Mouse (Mus musculus) liver, adult 2 months (tissue): ENCODE measurements at regions not wholly inside any gene's neighbourhood (a gene's known extent, or its start where the extent isn't known, plus 50 kb on each side); places are given as distances from the start of the nearest gene placed in this dataset.

ENCODE experiments used
- DNase-seq: peaks from one replicate; pipeline ENCODE4 v3.0.0-alpha.2; 2011; ENCODE audit warnings: low read depth, low spot score; ENCODE audit errors: extremely low read depth
- H3K27ac ChIP-seq: fragments of 200-500 bp; replicated peaks from 2 replicates; pipeline ENCODE4 v1.5.1; 2012; ENCODE audit warnings: low read depth, mild to moderate bottlenecking, control low read depth, inconsistent platforms, low read length; ENCODE audit not compliant: insufficient read depth
- H3K27me3 ChIP-seq: fragments of 200-500 bp; 2 replicates; pipeline ENCODE4 v1.6.1; 2012; ENCODE audit warnings: mild to moderate bottlenecking, moderate library complexity, low read length, inconsistent platforms; ENCODE audit not compliant: control insufficient read depth, insufficient read depth
- H3K36me3 ChIP-seq: fragments of 200-500 bp; 2 replicates; pipeline ENCODE4 v1.6.1; 2012; ENCODE audit warnings: low read length, inconsistent platforms; ENCODE audit not compliant: control insufficient read depth, insufficient read depth
- H3K4me1 ChIP-seq: fragments of 200-500 bp; 2 replicates; pipeline ENCODE4 v1.6.1; 2011; ENCODE audit warnings: low read length; ENCODE audit not compliant: control insufficient read depth, insufficient read depth
- H3K4me3 ChIP-seq: fragments of 200-500 bp; 2 replicates; pipeline ENCODE4 v1.5.1; 2011; ENCODE audit warnings: low read depth, mild to moderate bottlenecking, control low read depth, low read length, moderate library complexity; ENCODE audit not compliant: insufficient read depth
- H3K79me2 ChIP-seq: fragments of 200-500 bp; 2 replicates; pipeline ENCODE4 v1.6.1; 2012; ENCODE audit warnings: inconsistent platforms, mild to moderate bottlenecking, low read length, moderate library complexity; ENCODE audit not compliant: control insufficient read depth, insufficient read depth
- H3K9ac ChIP-seq: fragments of 200-500 bp; 2 replicates; pipeline ENCODE4 v1.6.1; 2012; ENCODE audit warnings: low read depth, mild to moderate bottlenecking, control low read depth, inconsistent platforms, low read length
- CTCF ChIP-seq: fragments of 200-500 bp; IDR thresholded peaks from 2 replicates; pipeline ENCODE4 v1.5.1; 2011; ENCODE audit warnings: low read depth, low read length, control low read depth
- POLR2A ChIP-seq: fragments of 200-500 bp; IDR thresholded peaks from 2 replicates; pipeline ENCODE4 v1.6.1; 2011; ENCODE audit warnings: low read length, control low read depth; ENCODE audit not compliant: insufficient read depth; ENCODE audit errors: extremely low read depth
- WGBS: fragments of 180-500 bp; shearing (Covaris S2); methylation state at CpG from one replicate; pipeline ENCODE4 v1.1.7; 2018; 5-methylcytosine and 5-hydroxymethylcytosine counted together

DNA sequence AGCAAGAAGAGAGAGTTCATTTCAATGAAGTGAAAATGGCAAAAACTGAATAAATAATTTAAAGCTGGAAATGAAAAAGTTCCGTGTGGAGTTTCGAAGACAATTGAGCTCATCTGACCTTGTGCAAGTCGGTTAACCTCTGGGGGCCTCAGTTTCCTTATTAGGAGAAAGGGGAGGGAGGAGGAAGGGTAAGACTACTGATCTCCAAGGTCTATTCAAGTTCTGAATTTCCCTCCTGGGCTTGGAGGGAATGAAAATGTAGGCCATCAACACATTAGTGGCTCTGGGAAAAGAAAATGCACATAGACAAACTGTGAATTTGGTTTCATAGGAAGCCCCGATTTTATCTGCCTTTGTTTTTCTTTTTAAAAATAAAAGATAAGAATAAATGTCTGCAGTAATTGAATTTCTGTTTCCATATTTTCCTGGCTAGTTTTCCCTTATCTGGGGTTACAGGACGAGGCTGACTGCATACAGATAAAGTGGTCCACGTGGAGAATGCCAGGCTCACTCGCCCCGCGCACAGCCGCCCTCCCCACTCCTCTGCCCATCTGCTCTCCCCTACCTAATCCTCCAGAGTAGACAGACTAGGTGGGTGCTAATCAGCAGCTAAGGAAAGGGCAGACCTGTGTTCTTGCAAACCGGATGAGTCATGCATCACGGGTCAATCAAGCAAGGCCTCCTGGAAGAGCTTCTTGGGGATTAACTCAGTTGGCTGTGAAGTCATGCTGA, 209.0 kb downstream of the Nova1 start:
- Histone ChIP-seq H3K9ac (no peak overlapping the region), H3K27ac (no peak overlapping the region), H3K36me3 (no peaks in the 10 kb centered on the region), H3K4me1 (no peaks in the 10 kb centered on the region), H3K79me2 (no peaks in the 10 kb centered on the region), H3K4me3 (no peak overlapping the region), H3K27me3 (no peaks in the 10 kb centered on the region)
- no peak for DNase-seq
- no peak for TF ChIP-seq POLR2A
- no peak for TF ChIP-seq CTCF
- 47% methylated on average over 12 of the region's 12 CpGs for WGBS

DNA sequence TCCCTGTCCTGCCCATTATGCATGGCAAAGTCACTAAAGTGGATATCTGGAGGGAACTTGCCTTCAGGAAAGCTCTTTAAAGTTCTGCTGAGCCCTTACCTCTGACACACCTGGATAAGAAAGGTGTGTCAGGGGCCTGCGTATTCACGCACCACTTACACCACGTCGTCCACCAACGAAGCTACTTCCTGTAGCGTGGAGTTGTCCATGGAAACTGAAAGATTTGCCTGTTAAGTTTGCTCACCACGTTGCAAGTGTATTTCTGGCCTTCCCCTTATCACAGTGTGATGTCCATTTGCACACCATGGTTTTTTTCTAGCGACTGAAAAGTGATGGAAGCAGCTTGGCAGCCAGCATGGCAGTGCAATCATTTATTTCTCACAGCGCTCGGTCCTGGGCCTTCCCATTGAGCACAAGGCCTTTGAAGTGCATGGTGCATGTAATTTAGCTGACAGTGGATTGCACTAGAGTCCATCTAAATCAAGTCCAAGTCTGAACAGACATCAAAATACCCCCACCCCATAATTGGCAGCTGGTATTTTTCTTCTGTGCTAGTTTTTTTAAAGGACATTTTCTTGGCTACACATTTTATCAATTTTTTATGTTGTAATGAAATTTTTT, 210.3 kb downstream of the Nova1 start:
- Histone ChIP-seq H3K79me2 (no peaks in the 10 kb centered on the region), H3K36me3 (no peaks in the 10 kb centered on the region), H3K4me1 (no peaks in the 10 kb centered on the region), H3K4me3 (no peak overlapping the region), H3K9ac (no peak overlapping the region), H3K27ac (no peak overlapping the region), H3K27me3 (no peaks in the 10 kb centered on the region)
- no peak for DNase-seq
- TF ChIP-seq CTCF (no peak), POLR2A (no peak)
- 82% methylated on average over 10 of the region's 10 CpGs for WGBS

DNA sequence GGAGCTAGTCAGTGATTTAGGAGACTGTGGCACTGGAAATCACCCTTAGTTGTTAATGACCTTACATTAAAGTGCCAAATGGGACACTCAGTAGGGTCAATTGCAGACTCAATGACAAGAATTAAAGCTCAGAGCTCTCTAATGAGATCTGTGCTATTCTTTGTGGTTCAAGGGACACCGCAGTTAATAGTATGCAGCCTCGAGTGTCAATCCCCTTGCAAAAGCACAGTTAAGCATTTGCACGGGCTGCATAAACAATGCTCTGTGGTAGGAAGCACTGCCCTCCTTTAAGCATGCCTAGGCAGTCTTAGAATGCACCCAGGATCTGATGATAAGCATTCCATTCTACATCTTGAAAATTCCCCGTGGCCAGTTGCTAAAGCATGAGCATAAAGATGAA, 221.5 kb downstream of the Nova1 start:
- 48% methylated on average over 4 of the region's 4 CpGs for WGBS
- Histone ChIP-seq H3K4me3 (no peak overlapping the region), H3K36me3 (no peaks in the 10 kb centered on the region), H3K79me2 (no peaks in the 10 kb centered on the region), H3K27ac (no peak overlapping the region), H3K27me3 (no peaks in the 10 kb centered on the region), H3K4me1 (no peaks in the 10 kb centered on the region), H3K9ac (no peak overlapping the region)
- DNase-seq, result no peak
- TF ChIP-seq POLR2A, result no peak

DNA sequence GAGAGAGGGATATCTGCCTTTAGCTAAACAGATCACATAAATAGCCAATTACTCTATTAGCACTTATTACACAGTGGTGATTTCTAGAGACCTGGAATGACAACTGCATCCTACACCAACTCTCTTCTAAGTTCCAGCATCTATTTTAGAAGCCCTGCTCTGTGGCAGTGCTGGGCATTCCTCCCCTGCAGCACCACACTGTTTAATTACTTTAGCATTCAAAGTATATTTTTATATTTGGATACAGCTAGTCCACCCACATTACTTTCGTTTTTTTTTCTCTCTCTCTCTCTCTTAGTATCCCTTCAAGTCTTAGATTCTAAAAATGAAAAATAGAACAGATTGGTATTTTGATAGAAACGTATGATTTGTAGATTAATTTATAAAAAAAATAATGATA, 250.1 kb downstream of the Nova1 start:
- no peak for DNase-seq

DNA sequence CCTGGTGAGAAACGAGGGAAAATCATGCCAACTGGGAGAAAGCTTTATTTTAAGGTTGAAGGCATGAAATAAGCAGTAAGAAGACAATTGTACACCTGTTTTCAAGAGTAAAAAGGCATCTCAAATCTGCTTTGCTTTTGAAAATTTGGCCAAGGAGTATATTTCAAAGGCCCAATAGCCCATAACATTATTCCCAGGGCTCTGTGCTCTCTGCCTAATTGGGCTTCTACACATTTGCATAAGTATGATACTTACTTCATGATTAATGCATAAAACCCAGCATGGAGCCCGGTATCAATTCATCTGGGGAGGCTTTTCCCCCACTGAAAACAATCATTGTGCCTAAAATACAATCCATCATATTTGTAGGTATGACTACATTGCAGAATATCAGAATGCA, 252.4 kb downstream of the Nova1 start:
- Histone ChIP-seq H3K4me3 (no peak overlapping the region), H3K27me3 (no peaks in the 10 kb centered on the region), H3K4me1 (no peaks in the 10 kb centered on the region), H3K27ac (no peak overlapping the region), H3K9ac (no peak overlapping the region), H3K79me2 (no peaks in the 10 kb centered on the region), H3K36me3 (no peaks in the 10 kb centered on the region)
- TF ChIP-seq POLR2A (no peak), CTCF (no peak)
- 42% methylated on average over 2 of the region's 2 CpGs for WGBS
- DNase-seq, result no peak

More for the DNA sequence above, 250.1 kb downstream of the Nova1 start:
- Histone ChIP-seq H3K4me1 (no peaks in the 10 kb centered on the region), H3K9ac (no peak overlapping the region), H3K27ac (no peak overlapping the region), H3K27me3 (no peaks in the 10 kb centered on the region), H3K36me3 (no peaks in the 10 kb centered on the region), H3K4me3 (no peak overlapping the region), H3K79me2 (no peaks in the 10 kb centered on the region)
- WGBS, result 50% methylated on average over 2 of the region's 2 CpGs
- no peak for TF ChIP-seq POLR2A
- TF ChIP-seq CTCF, result no peak

DNA sequence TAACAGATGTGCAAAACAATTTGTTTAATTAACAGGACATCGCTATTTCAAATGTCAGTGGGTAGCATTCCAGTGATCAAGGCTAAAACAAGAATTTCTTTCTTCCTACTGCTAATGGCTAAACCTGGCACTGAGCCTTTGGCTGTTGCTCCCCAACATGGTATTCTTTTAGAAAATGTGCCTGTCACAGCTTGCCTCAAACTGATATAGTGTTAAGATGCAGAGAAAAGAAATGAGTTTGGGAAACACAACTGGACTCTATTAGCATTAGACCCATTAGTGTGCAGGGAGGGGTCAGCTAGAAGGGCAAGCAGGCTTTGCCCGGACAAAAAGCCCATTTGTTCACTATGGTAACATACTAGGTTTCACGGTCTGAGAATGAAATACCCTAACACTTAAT, 297.8 kb downstream of the Nova1 start:
- no peak for DNase-seq
- Histone ChIP-seq H3K27me3 (no peaks in the 10 kb centered on the region), H3K4me1 (no peaks in the 10 kb centered on the region), H3K27ac (no peak overlapping the region), H3K36me3 (no peaks in the 10 kb centered on the region), H3K79me2 (no peaks in the 10 kb centered on the region), H3K9ac (no peak overlapping the region), H3K4me3 (no peak overlapping the region)
- 69% methylated on average over 3 of the region's 3 CpGs for WGBS
- TF ChIP-seq CTCF (no peak), POLR2A (no peak)
